ENCODE assay signal across 34 mouse cellular contexts in genomic region chr2:93801097-93801496, GRCm38 (mm10).
"Had no signal": no experiment of that assay in that cellular context is flagged by ENCODE, and none has a peak within 500 bp of the region (broad histone marks: within the 10 kb centered on the region; RNA-seq: fewer than 3 reads in every experiment).

No protein-coding gene starts in this region.

- H3K9ac ChIP-seq: heart, embryonic 12.5 days; heart, embryonic 13.5 days; heart, embryonic 15.5 days; hindbrain, embryonic 12.5 days; hindbrain, embryonic 13.5 days; hindbrain, embryonic 14.5 days; hindbrain, embryonic 15.5 days; intestine, embryonic 15.5 days; kidney, embryonic 15.5 days had no signal

- H3K27ac ChIP-seq: heart, embryonic 13.5 days; heart, embryonic 15.5 days; hindbrain, embryonic 10.5 days; hindbrain, embryonic 12.5 days; hindbrain, embryonic 13.5 days; hindbrain, embryonic 14.5 days; hindbrain, embryonic 15.5 days; hindbrain, postnatal 0 days; intestine, embryonic 15.5 days; kidney, embryonic 15.5 days; kidney, postnatal 0 days; layer of hippocampus, adult 2 months; left cerebral cortex, adult 2 months had no signal

- H3K4me1 ChIP-seq: hindbrain, embryonic 10.5 days; hindbrain, embryonic 12.5 days; hindbrain, embryonic 13.5 days; hindbrain, embryonic 15.5 days; intestine, embryonic 15.5 days; kidney, embryonic 15.5 days had no signal

- H3K27me3 ChIP-seq: heart, embryonic 12.5 days; heart, embryonic 13.5 days; heart, embryonic 15.5 days; hindbrain, embryonic 12.5 days; hindbrain, embryonic 13.5 days; hindbrain, embryonic 15.5 days; intestine, embryonic 15.5 days; kidney, embryonic 15.5 days had no signal

- DNase-seq: heart, postnatal 10 days; heart, postnatal 14 days; heart, postnatal 36 days; heart, postnatal 4 days; kidney, adult 11 months; kidney, adult 18-20 months; kidney, adult 2 months; kidney, adult 8-10 months; kidney, adult 9 months; kidney, postnatal 10 days; kidney, postnatal 14 days; kidney, postnatal 25 days; kidney, postnatal 36 days; kidney, postnatal 4 days; layer of hippocampus, adult 9-11 months; layer of hippocampus, postnatal 36 days had no signal

- H3K9me3 ChIP-seq: heart, embryonic 12.5 days; heart, embryonic 13.5 days; heart, embryonic 15.5 days; hindbrain, embryonic 10.5 days; hindbrain, embryonic 12.5 days; hindbrain, embryonic 13.5 days; hindbrain, embryonic 15.5 days; intestine, embryonic 15.5 days; kidney, embryonic 15.5 days had no signal

- H3K4me2 ChIP-seq: heart, embryonic 12.5 days; heart, embryonic 13.5 days; heart, embryonic 15.5 days; hindbrain, embryonic 12.5 days; hindbrain, embryonic 13.5 days; hindbrain, embryonic 14.5 days; hindbrain, embryonic 15.5 days; intestine, embryonic 15.5 days; kidney, embryonic 15.5 days had no signal

- ATAC-seq: hindbrain, embryonic 16.5 days; hindbrain, postnatal 0 days; inflammation-experienced regulatory T-cells, adult 6 months; intestine, embryonic 15.5 days; intestine, embryonic 16.5 days; intestine, postnatal 0 days had no signal

- H3K4me3 ChIP-seq: heart, embryonic 12.5 days; heart, embryonic 13.5 days; heart, embryonic 15.5 days; hindbrain, embryonic 10.5 days; hindbrain, embryonic 12.5 days; hindbrain, embryonic 13.5 days; hindbrain, embryonic 15.5 days; intestine, embryonic 15.5 days; kidney, embryonic 15.5 days; layer of hippocampus, adult 2 months; left cerebral cortex, adult 2 months had no signal
